Comparison of ENCODE assay signal across 8 mouse cellular contexts in the genomic region with DNA sequence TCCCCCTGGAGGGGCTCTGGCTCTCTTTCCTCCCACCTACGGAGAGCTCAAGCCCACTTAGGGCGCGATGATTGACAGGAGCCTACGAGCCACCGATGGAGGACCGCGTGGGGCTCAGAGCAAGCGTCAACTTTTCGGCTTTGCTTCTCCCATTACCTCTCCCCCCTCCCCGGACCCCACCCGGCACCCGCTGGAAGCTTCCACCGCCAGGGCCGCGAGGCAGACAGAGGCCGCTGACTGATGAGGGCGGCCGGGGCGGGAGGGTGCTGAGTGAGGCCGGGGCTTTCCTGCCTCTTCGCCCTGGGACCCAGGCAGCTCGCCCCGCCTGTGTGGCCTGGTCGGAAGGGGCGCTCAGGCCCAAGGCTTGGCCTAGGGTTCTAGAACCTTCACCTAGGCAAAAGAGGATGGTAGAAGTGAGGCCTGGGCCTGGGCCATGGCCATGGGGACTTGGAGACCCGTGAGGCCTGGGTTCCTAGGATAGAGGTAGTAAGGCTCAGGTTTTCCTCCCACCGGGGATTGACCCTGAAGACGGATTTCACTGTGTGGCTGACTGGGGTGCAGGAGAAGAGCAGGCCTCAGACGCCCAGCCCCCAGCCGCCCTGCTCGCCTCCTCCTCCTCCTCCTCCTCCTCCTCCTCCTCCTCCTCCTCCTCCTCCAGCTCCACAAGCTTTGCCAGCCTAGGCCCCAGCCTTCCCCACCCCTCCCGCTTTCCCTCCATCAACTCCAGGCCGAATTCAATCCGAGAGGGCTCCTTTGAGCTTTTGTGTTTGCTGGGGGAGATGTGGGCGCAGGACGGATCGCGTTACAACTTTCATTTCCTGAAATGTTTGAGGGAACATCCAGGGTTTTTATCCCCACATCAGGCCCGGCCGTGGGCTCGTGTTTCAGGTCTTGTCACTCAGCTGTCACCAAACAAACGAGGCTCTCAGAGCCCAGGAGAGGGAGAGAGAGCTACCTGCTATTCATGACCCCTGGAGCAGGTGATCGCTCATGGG. TPM values are rescaled to one million over a fixed set of nuclear protein-coding genes. Genes with fewer than 3 reads are reported as not detected.
DNase-seq lines count a peak whose midpoint lies in the region; ATAC-seq and TF ChIP-seq lines count a peak whose summit lies in the region.

No protein-coding gene starts in this region.

- no peak overlapping the region for H3K9ac ChIP-seq in midbrain, embryonic 11.5 days (ENCODE audit: low read length)
- H3K9ac ChIP-seq in midbrain, embryonic 15.5 days: no peak overlapping the region

- no peak overlapping the region for H3K4me3 ChIP-seq in midbrain, embryonic 11.5 days (ENCODE audit: low read depth, low read length)
- H3K4me3 ChIP-seq in midbrain, embryonic 15.5 days: no peak overlapping the region
- no peak overlapping the region for H3K4me3 ChIP-seq in cerebellum, adult 2 months (replicated peaks; ENCODE audit: insufficient read depth, low read depth, low read length)

- H3K27ac ChIP-seq in midbrain, embryonic 11.5 days (ENCODE audit: low read depth, low read length): no peak overlapping the region
- no peak overlapping the region for H3K27ac ChIP-seq in midbrain, embryonic 15.5 days
- H3K27ac ChIP-seq in cerebellum, adult 2 months (ENCODE audit: insufficient read depth, low read length): no peak overlapping the region

- H3K9me3 ChIP-seq in midbrain, embryonic 11.5 days (ENCODE audit: control insufficient read depth, low read length): no peaks in the 10 kb centered on the region
- H3K9me3 ChIP-seq in midbrain, embryonic 15.5 days: no peaks in the 10 kb centered on the region

- peak; percentile 81 for DNase-seq in heart, adult 11 months
- no peak for DNase-seq in heart, postnatal 10 days
- DNase-seq in midbrain, embryonic 11.5 days (ENCODE audit: low spot score, missing footprints): peak; percentile 95
- DNase-seq in retina, embryonic 14.5 days (ENCODE audit: low spot score): peak; percentile 57
- no peak for DNase-seq in left cerebral cortex, adult 9 months (ENCODE audit: low spot score in 2 of 2)
- DNase-seq in cerebellum, adult 2 months: no peak

- peaks cover 68% of the 10 kb centered on the region for H3K27me3 ChIP-seq in midbrain, embryonic 11.5 days (ENCODE audit: control insufficient read depth, insufficient read depth, low read length)
- peaks cover 80% of the 10 kb centered on the region for H3K27me3 ChIP-seq in midbrain, embryonic 15.5 days (replicated peaks)
- H3K27me3 ChIP-seq in cerebellum, adult 2 months (ENCODE audit: control insufficient read depth, insufficient read depth, low read length): peaks cover 11% of the 10 kb centered on the region; the same call in 1 of the 2 replicates

- TF ChIP-seq POLR2A in cerebellum, adult 2 months (IDR thresholded peaks at IDR 0.05; ENCODE audit: borderline replicate concordance, insufficient read depth, low read length): no peak

- WGBS in midbrain, embryonic 11.5 days: under 1% methylated on average over 42 of the region's 43 CpGs
- WGBS in midbrain, embryonic 15.5 days: 2% methylated on average over 42 of the region's 43 CpGs
- 4% methylated on average over 42 of the region's 43 CpGs for WGBS in cerebellum, adult 2 months

- intact Hi-C loops in heart, postnatal 10 days (cut with DNase I): loop anchor here (5.0 kb wide), 1 partner anchor 77 kb away; the partner anchor contains the start of gene Six4

- H3K36me3 ChIP-seq in midbrain, embryonic 11.5 days (ENCODE audit: control insufficient read depth, insufficient read depth, low read length): no peaks in the 10 kb centered on the region
- H3K36me3 ChIP-seq in midbrain, embryonic 15.5 days (replicated peaks): no peaks in the 10 kb centered on the region

- peak; percentile 65; the same call in 1 of the 2 replicates for ATAC-seq in midbrain, embryonic 11.5 days (ENCODE audit: low FRiP score)
- ATAC-seq in midbrain, embryonic 15.5 days (replicated peaks): no peak
- ATAC-seq in granulocyte monocyte progenitor cell, adult 5-6 weeks (replicated peaks; ENCODE audit: poor library complexity, severe bottlenecking): peak; percentile 29; the same call in 1 of the 2 replicates

- H3K4me2 ChIP-seq in midbrain, embryonic 11.5 days: peak overlapping the region; percentile 26; the same call in 1 of the 2 replicates
- H3K4me2 ChIP-seq in midbrain, embryonic 15.5 days: no peak overlapping the region

- peaks cover 5% of the 10 kb centered on the region; the same call in 1 of the 2 replicates for H3K4me1 ChIP-seq in midbrain, embryonic 11.5 days (ENCODE audit: control insufficient read depth, insufficient read depth, low read length)
- peaks cover 4% of the 10 kb centered on the region; the same call in 1 of the 2 replicates for H3K4me1 ChIP-seq in midbrain, embryonic 15.5 days
- H3K4me1 ChIP-seq in cerebellum, adult 2 months (ENCODE audit: control insufficient read depth, insufficient read depth, low read length): no peaks in the 10 kb centered on the region

- TF ChIP-seq CTCF in cerebellum, adult 2 months (IDR thresholded peaks at IDR 0.05; ENCODE audit: borderline replicate concordance, insufficient read depth, low read depth, low read length): no peak

RNA-seq across cellular contexts. Expression of gene Six1, which starts 18.5 kb away (rescaled TPM):
- total RNA-seq in heart, postnatal 10 days (2021): under 1 TPM; 0.53 to 0.92 TPM
- 10.4 and 12.1 TPM in 2 replicates for polyA plus RNA-seq in midbrain, embryonic 11.5 days (2014; fragmentation: Nextera tagmentation; extraction: Ambion mirVana)
- 0.82 and 1.3 TPM in 2 replicates for polyA plus RNA-seq in midbrain, embryonic 15.5 days (2015; fragmentation: Nextera tagmentation; extraction: Ambion mirVana)
- not detected in 2 replicates for total RNA-seq in granulocyte monocyte progenitor cell, adult 5-6 weeks (2014; fragmentation: Nextera tagmentation)
- total RNA-seq in granulocyte monocyte progenitor cell, adult 5-6 weeks (2017): 0.30 TPM in 1 of 2 replicates, not detected in the other
- polyA plus RNA-seq in cerebellum, adult 2 months (2012; rRNA removed): 0.10 and 0.27 TPM in 2 replicates

Comparison
In these comparisons a context has a peak if more than half of its experiments do, and no peak if none do; other contexts are left out.
1. DNase-seq: peak in heart, adult 11 months (single experiment), midbrain, embryonic 11.5 days (single experiment) and retina, embryonic 14.5 days (single experiment); none in heart, postnatal 10 days (0 of 2), left cerebral cortex, adult 9 months (0 of 2) and cerebellum, adult 2 months (0 of 2).